Mouse (Mus musculus) MEL (cell line): Measurements from ENCODE around the gene Carnmt1.

Experiments used
- BHLHE40 ChIP-seq: IDR thresholded peaks from 2 replicates; pipeline ENCODE4 v1.6.1; 2012; ENCODE audit warnings: low read depth, mild to moderate bottlenecking, inconsistent platforms, low read length, improper control_type of control experiment, borderline replicate concordance
- CHD2 ChIP-seq: IDR thresholded peaks from 2 replicates; pipeline ENCODE4 v1.6.1; 2011; ENCODE audit warnings: low read length, improper control_type of control experiment
- CTCF ChIP-seq, 3 experiments: IDR thresholded peaks in 2 of 3; conservative IDR thresholded peaks in 1 of 3; 2 replicates each; pipeline ENCODE4 v1.5.1; 2011 to 2012; ENCODE audit warnings: low read length in 3 of 3, low read depth in 2 of 3, mild to moderate bottlenecking in 2 of 3, improper control_type of control experiment in 1 of 3, inconsistent platforms in 1 of 3, mixed read lengths in 1 of 3, moderate library complexity in 1 of 3; ENCODE audit not compliant: control insufficient read depth in 1 of 3, insufficient read depth in 1 of 3, poor library complexity in 1 of 3, severe bottlenecking in 1 of 3
- E2F4 ChIP-seq: IDR thresholded peaks from 2 replicates; pipeline ENCODE4 v1.6.1; 2011; ENCODE audit warnings: low read depth, low read length, improper control_type of control experiment, borderline replicate concordance
- EP300 ChIP-seq, 2 experiments: IDR thresholded peaks; 2 replicates each; pipeline ENCODE4 v1.6.1; 2011; ENCODE audit warnings: improper control_type of control experiment in 2 of 2, low read length in 2 of 2, low read depth in 1 of 2, mild to moderate bottlenecking in 1 of 2
- GATA1 ChIP-seq: IDR thresholded peaks from 2 replicates; pipeline ENCODE4 v1.6.1; 2011; ENCODE audit warnings: low read depth, low read length, improper control_type of control experiment
- MAX ChIP-seq: IDR thresholded peaks from 2 replicates; pipeline ENCODE4 v1.6.1; 2011; ENCODE audit warnings: low read length, improper control_type of control experiment
- MAZ ChIP-seq: IDR thresholded peaks from 2 replicates; pipeline ENCODE4 v1.6.1; 2012; ENCODE audit warnings: low read depth, mild to moderate bottlenecking, inconsistent platforms, low read length, improper control_type of control experiment
- MYC ChIP-seq: IDR thresholded peaks from 2 replicates; pipeline ENCODE4 v1.6.1; 2011; ENCODE audit warnings: low read depth, mild to moderate bottlenecking, low read length, improper control_type of control experiment, moderate library complexity
- NELFE ChIP-seq: IDR thresholded peaks from 2 replicates; pipeline ENCODE4 v1.6.1; 2011; ENCODE audit warnings: low read depth, low read length, improper control_type of control experiment
- POLR2A ChIP-seq, 2 experiments: IDR thresholded peaks; 2 replicates each; pipeline ENCODE4 v1.6.1; 2011 to 2012; ENCODE audit warnings: low read length in 2 of 2, mild to moderate bottlenecking in 2 of 2, control low read depth in 1 of 2, improper control_type of control experiment in 1 of 2, low read depth in 1 of 2, moderate library complexity in 1 of 2; ENCODE audit not compliant: control insufficient read depth in 1 of 2, insufficient read depth in 1 of 2, poor library complexity in 1 of 2
- POLR2AphosphoS5 ChIP-seq: IDR thresholded peaks from 2 replicates; pipeline ENCODE4 v1.6.1; 2012; ENCODE audit warnings: low read depth, borderline replicate concordance, mild to moderate bottlenecking, inconsistent platforms, low read length, moderate library complexity, mixed read lengths
- TAL1 ChIP-seq: IDR thresholded peaks from 2 replicates; pipeline ENCODE4 v1.6.1; 2012; ENCODE audit warnings: mild to moderate bottlenecking, inconsistent platforms, low read length, moderate library complexity, mixed read lengths
- USF2 ChIP-seq, 2 experiments: IDR thresholded peaks; 2 replicates each; pipeline ENCODE4 v1.6.1; 2011 to 2012; ENCODE audit warnings: improper control_type of control experiment in 2 of 2, low read length in 2 of 2, borderline replicate concordance in 1 of 2, inconsistent platforms in 1 of 2, low read depth in 1 of 2, mild to moderate bottlenecking in 1 of 2; ENCODE audit not compliant: insufficient read depth in 1 of 2

DNA sequence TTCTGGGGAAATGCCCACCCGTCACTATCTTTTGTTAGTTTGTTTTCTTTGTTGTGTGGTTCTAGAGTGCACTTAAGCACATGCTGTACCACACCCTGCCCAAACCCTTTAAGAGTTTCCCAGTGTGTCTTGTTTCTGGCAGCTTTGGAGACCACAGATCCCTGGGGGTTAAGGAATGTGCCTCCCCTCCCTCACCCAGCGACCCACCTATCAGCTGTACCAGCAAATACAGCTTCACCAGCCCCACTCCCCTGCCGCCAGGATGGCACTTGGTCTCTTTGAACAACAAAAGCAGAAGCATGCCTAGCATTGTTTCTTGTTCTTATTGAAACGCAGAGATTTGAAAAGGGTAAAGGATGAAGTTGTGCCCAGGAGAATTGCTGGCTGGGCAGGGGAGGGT lies 2.6 kb downstream of the Carnmt1 start:
- no peak for TF ChIP-seq MAX
- no peak for TF ChIP-seq CTCF (IDR thresholded peaks at IDR 0.05 in 2 of 3, conservative IDR thresholded peaks at IDR 0.05 in 1 of 3; ENCODE audit: control insufficient read depth in 1 of 3, insufficient read depth in 1 of 3, low read depth in 2 of 3, low read length in 3 of 3, poor library complexity in 1 of 3, severe bottlenecking in 1 of 3)
- no peak for TF ChIP-seq POLR2A (IDR thresholded peaks at IDR 0.05; ENCODE audit: control insufficient read depth in 1 of 2, insufficient read depth in 1 of 2, low read depth in 1 of 2, low read length in 2 of 2, poor library complexity in 1 of 2)
- TF ChIP-seq E2F4 = no peak
- no peak for TF ChIP-seq GATA1
- no peak for TF ChIP-seq BHLHE40
- TF ChIP-seq EP300 (IDR thresholded peaks at IDR 0.05; ENCODE audit: low read depth in 1 of 2, low read length in 2 of 2) = no peak
- no peak for TF ChIP-seq TAL1
- no peak for TF ChIP-seq POLR2AphosphoS5
- no peak for TF ChIP-seq USF2 (IDR thresholded peaks at IDR 0.05; ENCODE audit: borderline replicate concordance in 1 of 2, insufficient read depth in 1 of 2, low read depth in 1 of 2, low read length in 2 of 2)
- TF ChIP-seq CHD2 = no peak
- no peak for TF ChIP-seq NELFE
- no peak for TF ChIP-seq MYC
- TF ChIP-seq MAZ = no peak
